7 mouse cellular contexts compared by ENCODE assay signal in the genomic region with DNA sequence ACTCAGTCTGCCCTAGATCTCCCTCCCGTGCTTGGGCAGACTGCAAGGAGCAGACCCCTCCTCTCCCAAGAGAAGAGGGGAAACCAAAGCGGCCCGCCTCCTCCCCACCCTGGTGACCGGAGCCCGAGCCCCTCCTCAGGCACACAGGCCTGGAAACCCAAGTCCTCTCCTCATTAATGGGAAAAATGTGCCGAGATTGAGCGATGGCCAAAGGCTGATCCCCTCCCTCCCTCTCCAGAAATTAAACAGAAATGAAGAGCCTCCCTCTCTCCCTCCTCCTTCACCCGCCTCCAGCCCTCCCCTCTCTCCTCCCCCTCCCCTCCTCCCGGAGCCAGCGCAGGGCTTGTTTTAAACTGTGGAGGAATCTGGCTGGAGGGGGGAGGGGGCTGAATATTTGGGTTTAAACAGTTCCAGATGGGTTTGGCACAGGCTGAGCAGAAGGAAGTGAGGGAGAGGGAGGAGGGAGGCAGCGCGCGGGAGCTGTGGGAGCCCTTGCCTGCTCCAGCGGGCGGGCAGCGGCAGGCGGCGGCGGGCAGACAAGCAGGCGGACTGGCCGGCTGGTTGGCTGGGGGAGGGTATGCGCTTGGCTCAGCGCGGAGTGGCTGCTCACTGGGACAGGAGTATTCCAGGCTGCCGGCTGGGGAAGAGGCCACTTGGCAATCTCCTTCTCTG. TPM values are rescaled to one million over a fixed set of nuclear protein-coding genes. Genes with fewer than 3 reads are reported as not detected.
DNase-seq lines count a peak whose midpoint lies in the region; ATAC-seq and TF ChIP-seq lines count a peak whose summit lies in the region.

No protein-coding gene starts in this region.

- H3K4me1 ChIP-seq in embryonic facial prominence, embryonic 11.5 days (ENCODE audit: control insufficient read depth, insufficient read depth, low read length) = peaks cover 24% of the 10 kb centered on the region
- H3K4me1 ChIP-seq in intestine, postnatal 0 days (replicated peaks; ENCODE audit: control insufficient read depth, insufficient read depth, low read length) = peaks cover 24% of the 10 kb centered on the region; the same call in 1 of the 2 replicates

- peak; percentile 68 to 78 for DNase-seq in adrenal gland, postnatal 36 days
- DNase-seq in embryonic facial prominence, embryonic 11.5 days (ENCODE audit: low spot score) = peak; percentile 99
- peak; percentile 99 for DNase-seq in heart, adult 11 months
- DNase-seq in left cerebral cortex, postnatal 25 days (ENCODE audit: low spot score in 2 of 2) = peak; percentile 86 to 92
- DNase-seq in mesoderm, embryonic 11.5 days (ENCODE audit: low read depth, low spot score) = peak; percentile 97
- peak; percentile 77 for DNase-seq in right cerebral cortex, postnatal 4 days

- peak; percentile 94 for ATAC-seq in embryonic facial prominence, embryonic 11.5 days (replicated peaks; ENCODE audit: insufficient number of reproducible peaks, low FRiP score, low TSS enrichment, low read depth)
- ATAC-seq in intestine, postnatal 0 days = peak; percentile 65; the same call in 1 of the 2 replicates

- under 1% methylated on average over 21 of the region's 25 CpGs for WGBS in embryonic facial prominence, embryonic 11.5 days
- whole genome bisulfite sequencing in intestine, postnatal 0 days = 10% methylated on average over 25 of the region's 25 CpGs

- peak overlapping the region; percentile 74 for H3K4me2 ChIP-seq in embryonic facial prominence, embryonic 11.5 days (ENCODE audit: low read depth, low read length)
- peak overlapping the region; percentile 60 for H3K4me2 ChIP-seq in intestine, postnatal 0 days (replicated peaks; ENCODE audit: low read depth)

- H3K36me3 ChIP-seq in embryonic facial prominence, embryonic 11.5 days (replicated peaks; ENCODE audit: control insufficient read depth, insufficient read depth, low read depth, low read length) = peaks cover 7% of the 10 kb centered on the region; the same call in 1 of the 2 replicates
- H3K36me3 ChIP-seq in intestine, postnatal 0 days (ENCODE audit: control insufficient read depth, insufficient read depth) = peaks cover 8% of the 10 kb centered on the region; the same call in 1 of the 2 replicates

- peak overlapping the region; percentile 88 for H3K27ac ChIP-seq in embryonic facial prominence, embryonic 11.5 days (replicated peaks; ENCODE audit: low read depth, low read length)
- peak overlapping the region; percentile 36 for H3K27ac ChIP-seq in intestine, postnatal 0 days (ENCODE audit: low read depth, low read length)

- intact Hi-C loops in left cerebral cortex, postnatal 25 days (cut with DNase I) = loop anchor here (2.0 kb wide), 2 partner anchors 36 to 122 kb away; no protein-coding TSS in a partner anchor

- H3K4me3 ChIP-seq in embryonic facial prominence, embryonic 11.5 days (ENCODE audit: low read depth, low read length) = peak overlapping the region; percentile 26
- H3K4me3 ChIP-seq in intestine, postnatal 0 days (ENCODE audit: low read depth, low read length) = peak overlapping the region; percentile 26

- H3K27me3 ChIP-seq in embryonic facial prominence, embryonic 11.5 days (ENCODE audit: control insufficient read depth, insufficient read depth, low read length) = no peaks in the 10 kb centered on the region
- H3K27me3 ChIP-seq in intestine, postnatal 0 days (replicated peaks; ENCODE audit: control insufficient read depth, insufficient read depth, low read length) = no peaks in the 10 kb centered on the region

- H3K9me3 ChIP-seq in embryonic facial prominence, embryonic 11.5 days (replicated peaks; ENCODE audit: control insufficient read depth, low read length) = no peaks in the 10 kb centered on the region
- H3K9me3 ChIP-seq in intestine, postnatal 0 days (ENCODE audit: control insufficient read depth) = no peaks in the 10 kb centered on the region

- TF ChIP-seq CTCF in intestine, postnatal 0 days (IDR thresholded peaks at IDR 0.05; ENCODE audit: low read depth) = peak; percentile 20; the same call in 1 of the 2 replicates

- peak overlapping the region; percentile 59 for H3K9ac ChIP-seq in embryonic facial prominence, embryonic 11.5 days (replicated peaks; ENCODE audit: low read length)
- peak overlapping the region; percentile 13; the same call in 1 of the 2 replicates for H3K9ac ChIP-seq in intestine, postnatal 0 days (ENCODE audit: low read depth, low read length)

RNA-seq across cellular contexts. Expression of gene Ephb3, which starts 6.2 kb away (rescaled TPM):
- total RNA-seq in adrenal gland, postnatal 36 days (2021) = 1 to 10 TPM; 1.2 to 1.3 TPM
- polyA plus RNA-seq in embryonic facial prominence, embryonic 11.5 days (2014; fragmentation: Nextera tagmentation; extraction: Ambion mirVana) = 22.2 and 24.8 TPM in 2 replicates
- 3.9 and 4.0 TPM in 2 replicates for polyA plus RNA-seq in intestine, postnatal 0 days (2015; fragmentation: Nextera tagmentation; extraction: Ambion mirVana)
- total RNA-seq in left cerebral cortex, postnatal 25 days (2021) = 10 to 100 TPM; 22.0 to 30.4 TPM

RNA-seq across cellular contexts. Expression of gene Teddm3, which starts 57.0 kb away (rescaled TPM):
- not detected for total RNA-seq in adrenal gland, postnatal 36 days (2021)
- polyA plus RNA-seq in embryonic facial prominence, embryonic 11.5 days (2014; fragmentation: Nextera tagmentation; extraction: Ambion mirVana) = not detected in 2 replicates
- polyA plus RNA-seq in intestine, postnatal 0 days (2015; fragmentation: Nextera tagmentation; extraction: Ambion mirVana) = 0.17 and 1.2 TPM in 2 replicates
- 1 to 10 TPM; 1.2 TPM for total RNA-seq in left cerebral cortex, postnatal 25 days (2021)

Comparison
In these comparisons a context has a peak if more than half of its experiments do, and no peak if none do; other contexts are left out.
1. Peak in every context shown above with its lines: DNase-seq, ATAC-seq, H3K4me3 ChIP-seq and H3K27ac ChIP-seq.
2. RNA of gene Ephb3, which starts 6.2 kb away (total RNA-seq): 22.0 to 30.4 TPM in left cerebral cortex, postnatal 25 days; 1.2 to 1.3 TPM in adrenal gland, postnatal 36 days; every median in the first group is over 10 times any median in the second.